Mouse (Mus musculus): ENCODE measurements around the gene Ntm.

- no peak for TF ChIP-seq CTCF (IDR thresholded peaks at IDR 0.05; ENCODE audit: borderline replicate concordance, extremely low read depth, insufficient read depth, insufficient read length)
- TF ChIP-seq POLR2A (IDR thresholded peaks at IDR 0.05; ENCODE audit: borderline replicate concordance, extremely low read depth, insufficient read depth, insufficient read length, poor library complexity, severe bottlenecking) = no peak
Measured at GRCm38 (mm10) chr9:29660059-29660613, 302.8 kb downstream of the Ntm start.
